Mouse (Mus musculus) G1E-ER4 (cell line): ENCODE results near the gene Ube2v1. TPM values are rescaled to one million over a fixed set of nuclear protein-coding genes. Genes with fewer than 3 reads are reported as not detected.

Experiments used
- GATA1 ChIP-seq: IDR thresholded peaks from one replicate; pipeline ENCODE4 v1.8.0; 2012; ENCODE audit warnings: low read length, inconsistent platforms
- polyA plus RNA-seq: library from polyadenylated mRNA; stranded (reverse); fragments of >175 nt; gene quantifications from 2 replicates; pipeline ENCODE4 v1.2.3, GENCODE M21; 2012

Ube2v1 gene
- polyA plus RNA-seq, 1 experiment, result 271 TPM

- peak; percentile 71 for TF ChIP-seq GATA1
Measured at GRCm38 (mm10) chr2:167634338-167634770, 2.5 kb upstream of the Ube2v1 start.

- no peak for TF ChIP-seq GATA1
Measured at GRCm38 (mm10) chr2:167633537-167633872, 1.6 kb upstream of the Ube2v1 start.

DNA sequence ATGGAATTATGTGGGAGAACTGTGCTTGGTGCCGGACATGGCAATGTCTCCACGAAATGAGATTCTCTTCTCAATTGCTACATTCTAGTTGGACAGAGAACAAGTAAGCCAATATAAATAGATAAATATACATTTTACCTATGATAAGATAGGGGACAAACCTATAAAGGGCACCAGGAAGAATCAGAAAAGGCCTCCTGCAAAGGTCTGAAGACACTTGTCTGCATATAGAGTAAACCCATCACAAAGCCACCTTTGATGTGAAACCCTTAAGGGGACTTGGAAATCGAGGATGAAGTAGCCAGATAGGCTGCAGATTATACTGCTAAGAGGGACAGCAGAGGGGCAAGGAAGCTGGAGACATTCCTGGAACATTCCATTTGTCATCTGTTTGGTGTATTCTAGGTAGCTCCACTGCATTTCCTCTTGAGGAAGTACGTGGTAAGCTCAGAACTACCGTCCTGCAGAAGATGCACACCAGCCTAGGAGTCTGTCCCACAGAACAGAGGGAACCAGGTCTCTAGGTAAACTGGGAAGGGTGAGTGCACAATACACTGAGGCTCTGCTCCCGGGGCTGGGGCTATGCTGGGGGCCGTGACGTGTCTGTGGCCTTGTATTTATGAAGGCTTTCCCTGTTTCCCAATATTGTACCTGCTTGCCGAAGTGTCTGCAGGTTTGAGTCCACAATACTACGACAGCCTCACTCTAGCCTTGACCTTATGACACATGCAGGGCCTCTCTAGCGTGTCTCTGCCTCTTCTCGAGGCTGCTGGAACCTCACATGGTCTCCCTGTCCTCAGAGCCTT lies 1.0 kb upstream of the Ube2v1 start:
- no peak for TF ChIP-seq GATA1

DNA sequence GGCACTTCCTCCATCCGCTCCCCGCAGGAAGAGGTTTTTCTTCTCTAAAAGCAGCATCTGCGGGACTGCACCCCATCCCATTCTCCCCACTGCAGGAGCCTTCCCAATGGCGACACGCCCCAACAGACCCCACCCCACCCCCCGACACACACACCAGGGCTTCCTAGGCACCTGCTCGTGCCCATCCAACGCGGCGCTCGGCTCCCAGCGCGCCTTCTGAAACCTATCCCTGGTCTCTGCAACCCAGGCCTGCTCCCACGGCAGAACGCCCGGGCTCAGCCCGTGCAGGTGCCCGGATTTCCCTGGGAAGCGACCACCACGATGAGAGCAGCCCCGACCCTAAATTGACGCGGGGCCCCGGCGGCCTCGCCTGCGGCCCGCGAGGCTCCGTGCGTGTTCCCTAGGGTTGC lies 709 bp downstream of the Ube2v1 start:
- no peak for TF ChIP-seq GATA1

DNA sequence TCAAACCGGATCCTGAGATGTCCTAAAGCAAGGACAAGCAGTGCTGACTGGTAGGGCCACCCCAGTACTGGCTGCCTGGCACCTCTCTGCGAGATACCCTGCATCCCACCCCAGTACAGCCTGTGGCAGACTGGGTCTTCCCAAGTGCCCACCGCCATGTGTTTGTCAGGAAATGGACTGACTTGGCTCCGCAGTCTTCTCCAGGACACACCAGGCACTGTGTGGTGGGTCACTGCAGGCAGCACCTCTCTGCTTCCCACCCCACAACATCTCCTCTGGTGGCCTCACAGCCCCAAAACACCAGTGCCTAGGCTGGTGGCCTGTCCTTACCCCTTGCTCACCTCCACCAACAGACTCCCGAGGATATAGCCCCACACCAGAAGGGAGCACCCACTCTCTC lies 1.5 kb downstream of the Ube2v1 start:
- no peak for TF ChIP-seq GATA1

GRCm38 (mm10) chr2:167629665-167630209 lies 2.2 kb downstream of the Ube2v1 start:
- TF ChIP-seq GATA1, result no peak

DNA sequence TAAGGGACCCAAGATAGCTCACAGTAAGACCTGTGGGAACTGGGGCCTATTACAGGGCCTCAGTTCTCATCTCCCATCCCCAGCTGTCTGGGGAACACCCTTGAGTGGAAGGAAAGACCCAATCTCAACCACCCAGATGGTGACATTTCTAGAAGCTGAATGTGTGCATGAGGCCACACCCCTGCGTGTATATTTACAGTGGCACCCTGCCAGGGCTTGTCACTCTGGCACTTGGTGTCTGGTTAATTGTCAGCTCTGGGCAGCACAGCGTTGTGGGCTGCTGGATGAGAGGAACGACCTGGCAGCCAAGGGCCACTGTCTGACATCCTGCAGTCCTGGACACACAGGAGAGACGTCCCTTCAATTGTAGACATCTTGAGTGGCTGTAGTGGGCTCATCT lies 3.0 kb downstream of the Ube2v1 start:
- TF ChIP-seq GATA1, result peak; percentile 69

GRCm38 (mm10) chr2:167627019-167627418 lies 4.9 kb downstream of the Ube2v1 start:
- no peak for TF ChIP-seq GATA1

GRCm38 (mm10) chr2:167625670-167626069 lies 6.2 kb downstream of the Ube2v1 start:
- no peak for TF ChIP-seq GATA1

DNA sequence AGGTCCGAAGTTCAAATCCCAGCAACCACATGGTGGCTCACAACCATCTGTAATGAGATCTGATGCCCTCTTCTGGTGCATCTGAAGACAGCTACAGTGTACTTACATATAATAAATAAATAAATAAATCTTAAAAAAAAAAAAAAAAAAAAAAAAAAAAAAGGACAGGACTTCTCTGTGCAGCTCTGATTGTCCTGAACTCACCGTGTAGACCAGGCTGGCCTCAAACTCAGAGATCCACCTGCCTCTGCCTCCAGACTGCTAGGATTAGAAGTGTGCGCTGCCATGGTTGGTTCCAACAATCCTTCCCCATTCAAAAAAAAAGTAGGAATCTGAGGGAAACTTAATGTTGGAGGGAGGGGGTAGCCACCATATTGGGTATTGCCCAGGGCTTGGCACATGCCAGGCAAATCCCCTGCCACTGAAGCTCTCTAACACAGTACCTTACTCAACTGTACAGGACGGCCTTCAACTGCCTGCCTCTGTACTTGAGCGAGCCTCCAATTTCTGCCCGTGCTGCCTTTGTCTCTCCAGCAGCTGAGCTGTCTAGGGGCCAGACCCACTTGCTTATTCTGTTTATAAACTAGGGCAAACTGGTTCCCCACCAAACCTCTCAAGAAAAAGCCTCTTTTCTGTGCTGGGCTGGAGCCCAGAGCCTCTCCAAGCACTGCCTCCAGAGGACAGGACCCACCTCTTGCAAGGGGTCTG lies 7.4 kb downstream of the Ube2v1 start:
- TF ChIP-seq GATA1, result no peak

- TF ChIP-seq GATA1, result no peak
Measured at GRCm38 (mm10) chr2:167622965-167623364, 8.9 kb downstream of the Ube2v1 start.

GRCm38 (mm10) chr2:167622352-167622751 lies 9.5 kb downstream of the Ube2v1 start:
- no peak for TF ChIP-seq GATA1

- TF ChIP-seq GATA1, result no peak
Measured at GRCm38 (mm10) chr2:167621255-167622087, 10.4 kb downstream of the Ube2v1 start.

GRCm38 (mm10) chr2:167617472-167617871 lies 14.4 kb downstream of the Ube2v1 start:
- no peak for TF ChIP-seq GATA1

GRCm38 (mm10) chr2:167617034-167617433 lies 14.9 kb downstream of the Ube2v1 start:
- no peak for TF ChIP-seq GATA1

DNA sequence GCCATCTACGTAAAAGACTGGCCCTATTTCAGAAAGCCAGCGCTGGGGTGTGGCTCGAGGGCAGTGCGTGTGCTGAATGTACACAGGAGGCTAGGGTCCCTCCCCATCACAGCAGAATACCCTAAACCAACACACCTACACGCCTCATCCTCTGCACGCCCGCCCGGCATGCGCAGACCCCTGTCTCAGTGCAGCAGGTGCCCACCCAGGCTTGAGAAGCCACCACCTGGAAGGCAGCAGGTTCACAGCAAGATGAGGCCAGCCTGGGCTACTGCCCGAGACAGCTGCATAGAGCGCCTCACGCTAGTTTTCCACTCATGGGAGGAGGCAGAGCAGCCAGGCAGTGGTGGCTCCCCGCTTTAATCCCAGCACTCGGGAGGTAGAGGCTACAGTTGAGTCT lies 19.8 kb downstream of the Ube2v1 start:
- no peak for TF ChIP-seq GATA1
